Comparison of ENCODE assay signal across 13 mouse cellular contexts in the genomic region with DNA sequence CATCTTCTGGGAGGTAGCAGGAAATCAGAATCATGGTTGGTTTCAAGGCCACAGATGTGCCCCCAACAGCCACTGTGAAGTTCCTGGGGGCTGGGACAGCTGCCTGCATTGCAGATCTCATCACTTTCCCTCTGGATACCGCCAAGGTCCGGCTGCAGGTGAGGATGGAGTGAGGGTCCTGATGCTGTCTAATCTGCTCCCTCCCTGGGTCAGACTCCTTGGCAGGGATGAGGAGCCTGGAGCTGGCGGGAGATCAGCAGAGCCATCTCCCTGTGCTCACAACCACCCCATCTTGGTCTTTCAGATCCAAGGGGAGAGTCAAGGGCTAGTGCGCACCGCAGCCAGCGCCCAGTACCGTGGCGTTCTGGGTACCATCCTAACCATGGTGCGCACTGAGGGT. TPM values are rescaled to one million over a fixed set of nuclear protein-coding genes. Genes with fewer than 3 reads are reported as not detected.
DNase-seq lines count a peak whose midpoint lies in the region; ATAC-seq and TF ChIP-seq lines count a peak whose summit lies in the region.
"Had no signal": no experiment of that assay in that cellular context is flagged by ENCODE, and none has a peak within 500 bp of the region (broad histone marks: within the 10 kb centered on the region; RNA-seq: fewer than 3 reads in every experiment).

No protein-coding gene starts in this region.

- peak overlapping the region; percentile 15; the same call in 1 of the 2 replicates for H3K27ac ChIP-seq in liver, embryonic 11.5 days (ENCODE audit: low read depth, low read length)
- H3K27ac ChIP-seq in bone marrow, adult 2 months (ENCODE audit: control insufficient read depth, insufficient read depth, low read depth, low read length, poor library complexity), result peak overlapping the region; percentile 92
- H3K27ac ChIP-seq in liver, embryonic 14.5 days, result peak overlapping the region; percentile 56; the same call in 1 of the 2 replicates

- DNase-seq in liver, embryonic 11.5 days (ENCODE audit: low spot score), result no peak
- DNase-seq in liver, result no peak
- no peak for DNase-seq in liver, embryonic 14.5 days (ENCODE audit: low read depth in 3 of 3, low spot score in 3 of 3)
- DNase-seq in retina, postnatal 1 day, result no peak
- DNase-seq in cerebellum, postnatal 36 days, result no peak
- DNase-seq: kidney, postnatal 36 days; right cerebral cortex, postnatal 4 days had no signal

- H3K4me3 ChIP-seq in erythroblast, embryonic 14.5 days (replicated peaks), result peak overlapping the region; percentile 68
- peak overlapping the region; percentile 80 for H3K4me3 ChIP-seq in liver, embryonic 11.5 days (ENCODE audit: low read depth, low read length)
- H3K4me3 ChIP-seq in bone marrow, adult 2 months (replicated peaks; ENCODE audit: control insufficient read depth, low read depth, low read length), result no peak overlapping the region
- peak overlapping the region; percentile 4 to 97; a peak in 2 of 4 replicates for H3K4me3 ChIP-seq in liver, embryonic 14.5 days (ENCODE audit: insufficient read depth in 1 of 2, low read depth in 2 of 2, low read length in 2 of 2)

- no peaks in the 10 kb centered on the region; the same call in 1 of the 2 replicates for H3K27me3 ChIP-seq in erythroblast, embryonic 14.5 days (ENCODE audit: control insufficient read depth)
- no peaks in the 10 kb centered on the region for H3K27me3 ChIP-seq in liver, embryonic 11.5 days (replicated peaks; ENCODE audit: control insufficient read depth, insufficient read depth, low read length)
- no peaks in the 10 kb centered on the region for H3K27me3 ChIP-seq in liver, embryonic 14.5 days (ENCODE audit: control insufficient read depth, insufficient read depth, low read length)

- no peaks in the 10 kb centered on the region for H3K9me3 ChIP-seq in erythroblast, embryonic 14.5 days (ENCODE audit: control insufficient read depth, low read length)
- no peaks in the 10 kb centered on the region for H3K9me3 ChIP-seq in liver, embryonic 11.5 days (ENCODE audit: control insufficient read depth, low read length)
- no peaks in the 10 kb centered on the region for H3K9me3 ChIP-seq in liver, embryonic 14.5 days (ENCODE audit: control insufficient read depth, low read length)

- TF ChIP-seq CTCF in bone marrow, adult 2 months (IDR thresholded peaks at IDR 0.05; ENCODE audit: control insufficient read depth, insufficient read depth, low read length), result no peak
- TF ChIP-seq CTCF in liver, embryonic 14.5 days (IDR thresholded peaks at IDR 0.05; ENCODE audit: low read depth), result no peak

- ATAC-seq in erythroblast, adult 5-6 weeks (replicated peaks; ENCODE audit: low FRiP score, poor library complexity, severe bottlenecking), result no peak
- no peak for ATAC-seq in liver, embryonic 11.5 days (replicated peaks; ENCODE audit: low FRiP score)
- ATAC-seq in liver, embryonic 14.5 days (ENCODE audit: insufficient read depth), result no peak
- ATAC-seq: forebrain, embryonic 16.5 days had no signal

- H3K9ac ChIP-seq in liver, embryonic 11.5 days (ENCODE audit: low read depth, low read length), result no peak overlapping the region
- H3K9ac ChIP-seq in liver, embryonic 14.5 days (replicated peaks), result no peak overlapping the region

- peak; percentile 17; the same call in 1 of the 2 replicates for TF ChIP-seq POLR2A in bone marrow, adult 2 months (IDR thresholded peaks at IDR 0.05; ENCODE audit: borderline replicate concordance, control insufficient read depth, low read depth, low read length)

- no peak for TF ChIP-seq EP300 in liver, embryonic 14.5 days (IDR thresholded peaks at IDR 0.05; ENCODE audit: low read depth)

- WGBS in liver, embryonic 11.5 days, result 97% methylated on average over 9 of the region's 9 CpGs
- 96% methylated on average over 9 of the region's 9 CpGs for WGBS in bone marrow, adult 2 months
- 95% methylated on average over 9 of the region's 9 CpGs for WGBS in liver, embryonic 14.5 days (ENCODE audit: insufficient replicate concordance)

- peaks cover 83% of the 10 kb centered on the region for H3K4me1 ChIP-seq in erythroblast, embryonic 14.5 days (ENCODE audit: control insufficient read depth)
- H3K4me1 ChIP-seq in liver, embryonic 11.5 days (replicated peaks; ENCODE audit: control insufficient read depth, insufficient read depth, low read length), result peaks cover 35% of the 10 kb centered on the region
- H3K4me1 ChIP-seq in bone marrow, adult 2 months (ENCODE audit: control insufficient read depth, insufficient read depth, low read length), result no peaks in the 10 kb centered on the region; the same call in 1 of the 2 replicates
- H3K4me1 ChIP-seq in liver, embryonic 14.5 days (replicated peaks; ENCODE audit: control insufficient read depth in 2 of 2, insufficient read depth in 2 of 2, low read length in 1 of 2), result peaks cover 13 to 34% of the 10 kb centered on the region in 2 experiments

- H3K36me3 ChIP-seq in erythroblast, embryonic 14.5 days (ENCODE audit: control insufficient read depth), result peaks cover 81% of the 10 kb centered on the region
- peaks cover 40% of the 10 kb centered on the region for H3K36me3 ChIP-seq in liver, embryonic 11.5 days (ENCODE audit: control insufficient read depth, insufficient read depth, low read length)
- H3K36me3 ChIP-seq in liver, embryonic 14.5 days (replicated peaks; ENCODE audit: control insufficient read depth, insufficient read depth, low read depth), result peaks cover 66% of the 10 kb centered on the region

- H3K4me2 ChIP-seq in liver, embryonic 11.5 days, result peak overlapping the region; percentile 90
- peak overlapping the region; percentile 91 for H3K4me2 ChIP-seq in liver, embryonic 14.5 days (ENCODE audit: low read depth)

RNA-seq across cellular contexts. Expression of gene Ucp2, which starts 3.7 kb away (rescaled TPM):
- polyA plus RNA-seq in erythroblast, embryonic 14.5 days (2012), result 595 and 629 TPM in 2 replicates
- 1,034 and 1,242 TPM in 2 replicates for total RNA-seq in erythroblast, adult 5-6 weeks (2015; ENCODE audit: low replicate concordance)
- 1,143 and 1,228 TPM in 2 replicates for total RNA-seq in erythroblast, adult 5-6 weeks (2017; ENCODE audit: low replicate concordance)
- polyA plus RNA-seq in liver, embryonic 11.5 days (2014; fragmentation: Nextera tagmentation; extraction: Ambion mirVana), result 487 and 491 TPM in 2 replicates
- polyA plus RNA-seq in bone marrow, adult 2 months (2011; ENCODE audit: insufficient read depth, insufficient read length, low replicate concordance, missing spikeins), result 557 and 572 TPM in 2 replicates
- 329 and 337 TPM in 2 replicates for polyA plus RNA-seq in liver, embryonic 14.5 days (2012; rRNA removed)
- polyA plus RNA-seq in liver, embryonic 14.5 days (2014; fragmentation: Nextera tagmentation; extraction: Ambion mirVana), result 556 and 628 TPM in 2 replicates

RNA-seq across cellular contexts. Expression of gene Dnajb13, which starts 18.0 kb away (rescaled TPM):
- not detected in 2 replicates for polyA plus RNA-seq in erythroblast, embryonic 14.5 days (2012)
- total RNA-seq in erythroblast, adult 5-6 weeks (2015; ENCODE audit: low replicate concordance), result 1.5 TPM in 1 of 2 replicates, not detected in the other
- 2.6 and 9.2 TPM in 2 replicates for total RNA-seq in erythroblast, adult 5-6 weeks (2017; ENCODE audit: low replicate concordance)
- polyA plus RNA-seq in liver, embryonic 11.5 days (2014; fragmentation: Nextera tagmentation; extraction: Ambion mirVana), result 1.2 and 1.6 TPM in 2 replicates
- 3.4 and 4.5 TPM in 2 replicates for polyA plus RNA-seq in bone marrow, adult 2 months (2011; ENCODE audit: insufficient read depth, insufficient read length, low replicate concordance, missing spikeins)
- 0.58 and 0.64 TPM in 2 replicates for polyA plus RNA-seq in liver, embryonic 14.5 days (2012; rRNA removed)
- 2.0 and 2.3 TPM in 2 replicates for polyA plus RNA-seq in liver, embryonic 14.5 days (2014; fragmentation: Nextera tagmentation; extraction: Ambion mirVana)
- polyA plus RNA-seq: heart, embryonic 14.5 days had no signal

RNA-seq across cellular contexts. Expression of gene Ucp3, which starts 24.0 kb away (rescaled TPM):
- polyA plus RNA-seq in erythroblast, embryonic 14.5 days (2012), result 0.02 TPM in 1 of 2 replicates, not detected in the other
- 0.42 TPM in 1 of 2 replicates, not detected in the other for total RNA-seq in erythroblast, adult 5-6 weeks (2015; ENCODE audit: low replicate concordance)
- 0.56 TPM in 1 of 2 replicates, not detected in the other for total RNA-seq in erythroblast, adult 5-6 weeks (2017; ENCODE audit: low replicate concordance)
- not detected in 2 replicates for polyA plus RNA-seq in liver, embryonic 11.5 days (2014; fragmentation: Nextera tagmentation; extraction: Ambion mirVana)
- polyA plus RNA-seq in bone marrow, adult 2 months (2011; ENCODE audit: insufficient read depth, insufficient read length, low replicate concordance, missing spikeins), result 0.77 TPM in 1 of 2 replicates, not detected in the other
- polyA plus RNA-seq in liver, embryonic 14.5 days (2012; rRNA removed), result 0.02 TPM in 1 of 2 replicates, not detected in the other
- not detected in 2 replicates for polyA plus RNA-seq in liver, embryonic 14.5 days (2014; fragmentation: Nextera tagmentation; extraction: Ambion mirVana)
- polyA plus RNA-seq: forebrain, embryonic 16.5 days; neural tube, embryonic 14.5 days had no signal

RNA-seq across cellular contexts. Expression of gene Coa4, which starts 40.1 kb away (rescaled TPM):
- polyA plus RNA-seq in erythroblast, embryonic 14.5 days (2012), result 0.60 and 0.96 TPM in 2 replicates
- total RNA-seq in erythroblast, adult 5-6 weeks (2015; ENCODE audit: low replicate concordance), result 1.7 and 4.0 TPM in 2 replicates
- 6.7 and 9.8 TPM in 2 replicates for total RNA-seq in erythroblast, adult 5-6 weeks (2017; ENCODE audit: low replicate concordance)
- 26.3 and 27.5 TPM in 2 replicates for polyA plus RNA-seq in liver, embryonic 11.5 days (2014; fragmentation: Nextera tagmentation; extraction: Ambion mirVana)
- 3.5 and 7.4 TPM in 2 replicates for polyA plus RNA-seq in bone marrow, adult 2 months (2011; ENCODE audit: insufficient read depth, insufficient read length, low replicate concordance, missing spikeins)
- 6.0 and 9.4 TPM in 2 replicates for polyA plus RNA-seq in liver, embryonic 14.5 days (2012; rRNA removed)
- polyA plus RNA-seq in liver, embryonic 14.5 days (2014; fragmentation: Nextera tagmentation; extraction: Ambion mirVana), result 13.9 and 14.7 TPM in 2 replicates

Comparison
In these comparisons a context has a peak if more than half of its experiments do, and no peak if none do; other contexts are left out.
1. H3K27ac ChIP-seq: peak in every context shown above with its lines; median percentile 92 in bone marrow, adult 2 months; 56 in liver, embryonic 14.5 days; 15 in liver, embryonic 11.5 days.